Mouse (Mus musculus) G1E (cell line): Measurements from ENCODE around the gene Dpf3.

Source experiments
- CTCF ChIP-seq: IDR thresholded peaks from 2 replicates; pipeline ENCODE4 v1.5.1; 2012; ENCODE audit warnings: low read depth, low read length, inconsistent platforms, mixed read lengths
- GATA1 ChIP-seq: IDR thresholded peaks from 2 replicates; pipeline ENCODE4 v1.6.1; 2012; ENCODE audit warnings: borderline replicate concordance, low read length, inconsistent platforms, mixed read lengths
- GATA2 ChIP-seq: IDR thresholded peaks from 2 replicates; pipeline ENCODE4 v1.6.1; 2012; ENCODE audit warnings: low read depth, low read length, inconsistent platforms, borderline replicate concordance
- POLR2AphosphoS5 ChIP-seq: IDR thresholded peaks from 2 replicates; pipeline ENCODE4 v1.6.1; 2012; ENCODE audit warnings: low read depth, low read length, inconsistent platforms; ENCODE audit not compliant: insufficient replicate concordance

DNA sequence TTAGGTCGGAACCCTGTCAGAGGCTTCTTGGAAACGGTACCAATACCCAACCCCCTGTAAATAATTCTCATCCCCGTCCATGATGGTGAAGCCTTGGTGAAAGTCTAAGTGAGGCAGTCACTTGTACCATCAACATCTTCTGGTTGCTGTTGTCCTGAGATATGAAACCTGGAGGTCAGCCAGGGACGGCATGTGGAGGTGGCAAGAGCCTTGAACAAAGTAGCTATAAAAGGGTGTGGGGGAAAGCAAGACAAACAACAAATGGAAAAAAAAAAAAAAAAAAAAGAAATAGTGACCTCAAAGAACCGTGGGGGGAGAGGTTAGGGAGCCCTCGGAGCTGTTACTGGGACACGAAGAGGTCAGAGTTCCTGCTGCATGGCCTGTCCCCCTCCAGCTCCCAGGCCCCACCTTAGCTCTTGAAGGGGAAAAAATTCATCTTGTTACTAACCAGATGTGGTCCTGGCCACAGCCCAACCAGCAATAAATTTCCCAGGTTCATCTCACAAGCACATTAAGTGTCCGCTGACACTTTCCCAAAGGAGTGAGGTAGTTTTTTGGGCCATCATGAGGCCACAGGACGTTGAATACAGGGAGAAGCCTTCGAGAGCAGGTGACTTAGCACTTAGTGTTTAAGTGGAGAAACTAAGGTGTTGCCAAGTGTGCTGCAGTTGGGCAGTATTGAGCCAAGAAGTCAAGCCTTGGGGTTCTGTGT lies 53.4 kb downstream of the Dpf3 start:
- no peak for TF ChIP-seq POLR2AphosphoS5
- no peak for TF ChIP-seq CTCF
- TF ChIP-seq GATA2: no peak
- TF ChIP-seq GATA1: no peak
